Mouse (Mus musculus) ES-Bruce4 (cell line): ENCODE data around the gene Lekr1.

Source experiments
- CTCF ChIP-seq: IDR thresholded peaks from one replicate; pipeline ENCODE4 v1.8.1; 2011; ENCODE audit warnings: low read depth, low read length
- EP300 ChIP-seq: IDR thresholded peaks from 2 replicates; pipeline ENCODE4 v1.6.1; 2011; ENCODE audit warnings: low read depth, low read length; ENCODE audit not compliant: insufficient read depth

DNA sequence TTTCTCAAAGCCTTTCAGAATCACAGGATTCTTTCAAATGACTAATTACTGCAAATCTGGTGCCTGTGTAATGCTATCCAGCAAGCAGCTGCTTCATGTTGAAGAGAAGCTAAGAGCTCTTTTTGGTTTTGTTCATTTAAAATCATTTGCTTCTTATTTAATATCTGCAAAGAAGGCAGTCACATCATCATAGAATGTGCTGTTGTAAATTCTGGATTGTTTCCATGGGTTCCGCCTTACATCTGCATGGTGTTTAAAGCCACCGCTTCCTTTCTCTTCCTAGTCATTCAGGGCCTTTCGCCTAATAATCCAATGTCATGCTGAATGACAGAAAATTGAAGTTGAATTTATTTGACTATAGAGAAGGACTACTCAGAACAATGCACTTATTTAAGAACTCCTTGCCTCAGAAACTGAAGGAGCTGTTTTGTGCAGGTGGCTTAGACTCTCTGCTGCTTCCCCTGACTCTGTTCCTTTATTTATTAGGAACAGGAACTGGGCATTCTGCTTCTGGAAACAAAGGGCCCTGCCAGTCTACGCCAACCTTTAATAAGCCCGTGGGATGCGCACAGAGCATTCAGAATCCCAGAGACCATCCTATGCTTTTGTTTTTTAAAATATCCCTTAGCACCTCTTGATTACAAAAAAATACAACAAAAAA lies 101.3 kb downstream of the Lekr1 start:
- TF ChIP-seq EP300 (no peak), CTCF (no peak)
